Mouse (Mus musculus): ENCODE measurements at regions not wholly inside any gene's neighbourhood (a gene's known extent, or its start where the extent isn't known, plus 50 kb on each side); places are given as distances from the start of the nearest gene placed in this dataset.
"Not testable (repeated sequence)": the region's sequence is repeated elsewhere in the genome, so short reads cannot be mapped to it uniquely, and the experiment has no call there.

DNA sequence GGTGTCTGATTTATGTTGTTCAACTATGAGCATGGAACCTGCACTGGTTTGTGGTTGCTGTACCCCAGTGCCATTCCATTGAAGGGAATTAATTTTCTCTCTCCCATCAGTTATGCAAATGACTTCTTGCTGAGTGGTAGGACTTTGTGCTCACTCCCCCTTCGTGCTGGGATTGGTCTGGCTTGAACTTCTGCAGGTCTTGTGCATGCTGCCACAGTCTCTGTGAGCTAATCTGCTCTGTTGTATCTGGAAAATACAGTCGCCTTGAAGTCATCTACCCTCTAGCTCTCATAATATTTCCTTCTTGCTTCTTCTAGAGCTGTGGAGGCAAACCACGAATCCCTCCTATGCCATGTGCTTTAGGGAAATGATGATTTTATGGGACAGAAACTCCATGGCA lies 243.6 kb upstream of the Dpp6 start:
- DNase-seq (ENCODE audit: low spot score in 2 of 2): no peak

DNA sequence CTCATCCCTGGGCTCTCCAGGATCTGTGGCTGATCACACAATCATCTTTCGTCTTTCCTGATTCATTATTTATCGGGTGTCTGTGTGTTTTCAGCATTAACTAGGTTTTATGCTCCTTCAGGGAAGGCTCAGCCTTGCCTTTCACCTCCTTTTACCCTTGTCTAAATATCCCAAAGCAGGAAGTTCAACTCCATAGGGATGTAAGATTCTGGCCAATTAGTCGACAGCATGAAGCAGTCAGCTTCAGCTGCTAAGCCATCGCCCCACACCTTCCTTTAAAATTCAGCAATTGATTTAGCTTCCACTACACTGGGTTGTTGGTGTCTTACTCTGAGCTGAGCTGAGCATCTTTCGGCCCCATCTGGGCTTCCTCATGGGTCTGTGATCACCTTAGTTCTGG lies 230.9 kb upstream of the Dpp6 start:
- DNase-seq (ENCODE audit: low spot score in 2 of 2): no peak

DNA sequence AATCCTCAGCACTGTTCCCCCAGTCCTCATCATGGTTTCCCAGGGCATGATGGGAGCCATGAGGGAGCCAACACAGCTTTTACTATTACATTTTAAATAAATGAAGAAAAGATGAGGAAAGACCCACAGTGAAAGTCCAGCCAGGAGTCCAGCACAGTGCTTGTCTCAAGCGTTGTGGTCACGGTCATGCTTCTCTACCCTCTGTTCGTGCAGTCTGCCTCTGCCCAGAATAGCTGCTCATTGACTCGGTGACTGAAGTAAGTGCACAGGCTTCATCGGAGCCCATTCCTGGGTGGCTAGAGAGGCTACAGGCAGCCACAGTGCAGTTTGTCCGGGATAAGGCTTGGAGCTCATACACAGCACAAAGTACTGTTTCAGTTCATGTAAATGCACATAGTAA lies 226.1 kb upstream of the Dpp6 start:
- DNase-seq (ENCODE audit: low spot score in 2 of 2): no peak

DNA sequence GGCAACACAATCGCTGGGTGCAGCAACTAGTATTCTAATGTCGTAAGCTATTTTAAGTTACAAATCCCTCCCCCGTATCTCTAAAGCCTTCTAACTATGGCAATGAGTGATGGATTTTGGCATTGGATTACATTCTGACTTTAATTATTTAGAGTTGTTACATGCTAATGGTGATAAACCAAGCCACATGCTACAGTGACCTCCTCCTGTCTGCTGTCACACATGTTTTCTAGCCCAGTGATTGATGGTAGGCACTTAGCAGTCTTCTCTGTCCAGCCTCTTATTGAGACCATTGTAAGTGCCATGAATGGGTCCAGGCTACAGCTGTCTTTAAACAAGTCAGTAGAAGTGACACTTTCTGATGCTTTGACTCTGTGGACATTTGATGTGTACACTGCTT lies 224.7 kb upstream of the Dpp6 start:
- no peak for DNase-seq (ENCODE audit: low spot score in 2 of 2)

DNA sequence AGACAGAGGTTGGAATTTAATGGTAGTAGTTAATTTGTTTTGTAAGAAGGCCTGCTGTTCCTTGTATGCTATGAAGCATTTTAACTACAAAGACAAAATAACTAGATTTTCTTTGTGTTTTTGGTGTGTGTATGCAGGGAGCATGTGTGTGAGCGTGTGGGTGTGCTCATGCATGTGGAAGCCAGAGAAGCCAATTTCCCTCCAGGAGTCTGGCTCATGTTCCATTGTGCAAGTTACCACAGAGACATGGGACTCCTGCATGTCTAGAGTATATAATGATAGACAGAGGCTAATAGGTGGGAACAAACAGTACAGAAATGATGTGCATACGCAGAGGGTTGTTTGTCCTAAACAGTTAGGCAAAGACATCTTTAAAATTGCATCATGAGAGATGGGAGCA lies 219.0 kb upstream of the Dpp6 start:
- no peak for DNase-seq (ENCODE audit: low spot score in 2 of 2)

DNA sequence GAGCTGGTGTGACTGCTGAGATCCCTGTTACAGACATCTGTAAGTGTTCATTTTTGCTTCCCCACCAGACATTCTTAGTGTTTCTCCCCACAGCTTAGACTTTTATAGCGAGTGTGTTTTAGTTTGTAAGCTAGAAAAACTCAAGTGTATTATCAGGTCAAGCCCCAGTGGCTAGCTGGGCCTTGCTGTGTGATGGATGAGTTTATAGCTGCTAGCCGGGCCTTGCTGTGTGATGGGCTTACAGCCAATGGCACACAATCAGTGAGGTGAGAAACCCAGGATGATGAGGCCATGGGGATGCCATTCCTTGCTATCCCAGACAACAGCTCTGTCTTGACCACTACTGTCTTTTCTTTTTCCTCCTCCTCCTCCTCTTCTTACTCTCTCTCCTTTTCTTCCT lies 197.7 kb upstream of the Dpp6 start:
- no peak for DNase-seq (ENCODE audit: low spot score in 2 of 2)

DNA sequence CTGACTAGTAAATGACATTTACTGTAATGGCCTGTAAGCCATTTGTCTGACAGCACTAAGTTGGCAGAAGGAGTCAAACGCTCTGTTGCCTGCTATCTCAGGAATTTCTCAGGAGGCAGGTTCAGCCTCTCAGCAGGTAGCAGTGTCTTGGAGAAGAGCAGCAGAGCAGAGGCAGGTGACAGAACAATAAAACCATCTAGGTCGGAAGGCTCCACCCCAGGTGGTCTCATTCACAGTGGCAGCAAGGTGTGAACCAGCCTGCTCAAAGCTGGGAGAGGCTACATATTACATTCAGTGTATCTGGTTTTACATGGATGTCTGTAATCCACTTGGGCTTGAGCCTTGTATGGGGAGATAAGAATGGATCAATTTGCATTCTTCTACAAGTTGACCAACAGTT lies 194.9 kb upstream of the Dpp6 start:
- DNase-seq (ENCODE audit: low spot score in 2 of 2): no peak

DNA sequence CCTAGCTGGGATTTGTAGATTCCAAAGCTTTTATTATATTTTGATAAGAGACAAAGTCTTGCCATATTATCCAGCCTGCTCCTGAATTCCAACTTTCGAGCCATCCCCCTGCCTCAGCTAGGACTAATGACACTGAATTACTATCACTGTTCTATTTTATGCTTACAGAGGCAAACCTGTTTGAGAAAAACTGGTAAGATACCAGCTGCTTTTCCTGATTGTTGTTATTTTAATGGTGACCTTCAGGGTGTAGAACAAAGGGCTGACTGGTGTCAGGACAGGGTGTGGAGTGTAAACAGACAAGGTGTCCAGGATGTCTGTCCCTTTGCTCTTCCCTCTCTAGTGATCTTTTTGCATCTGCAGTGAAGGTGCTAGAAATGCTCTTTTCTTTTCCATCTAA lies 145.5 kb upstream of the Dpp6 start:
- no peak for DNase-seq (ENCODE audit: low spot score in 2 of 2)

DNA sequence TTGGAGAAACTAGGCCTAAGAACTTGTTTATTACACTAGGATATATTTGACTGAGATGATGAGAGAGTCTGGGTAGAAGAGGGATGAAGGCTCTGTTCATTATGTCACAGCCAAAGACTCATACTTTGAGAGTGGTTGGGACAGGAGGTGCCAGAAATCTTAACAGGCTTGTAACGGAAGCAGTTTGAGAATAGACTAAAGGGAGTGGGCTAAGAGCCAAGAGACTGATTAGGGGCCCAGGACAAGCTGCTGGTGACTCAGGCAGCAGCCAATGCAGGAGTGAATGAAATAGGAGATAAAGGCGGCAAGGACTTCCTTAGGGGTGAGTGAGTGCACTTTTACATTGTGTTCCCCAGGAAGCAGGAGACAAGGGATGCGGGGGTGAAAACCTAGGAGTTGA lies 127.2 kb upstream of the Dpp6 start:
- no peak for DNase-seq (ENCODE audit: low spot score in 2 of 2)

DNA sequence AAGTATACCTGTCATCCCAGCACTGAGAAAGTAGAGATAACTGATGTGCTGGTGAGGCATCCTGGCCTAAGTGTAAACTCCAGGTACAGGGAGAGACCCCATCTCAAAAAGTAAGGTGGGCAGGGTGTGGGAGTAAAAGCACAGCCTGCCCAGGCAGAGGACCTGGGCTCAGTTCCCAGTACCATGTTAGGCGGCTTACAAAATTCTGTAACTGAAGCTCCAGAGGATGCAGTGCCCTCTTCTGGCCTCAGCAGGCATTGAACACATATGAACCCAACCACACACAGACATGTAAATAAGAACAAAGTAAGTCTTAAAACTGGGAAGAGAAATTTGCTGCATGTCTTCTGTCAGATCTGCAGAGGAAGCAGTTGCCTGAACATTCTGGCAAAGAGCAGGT lies 125.9 kb upstream of the Dpp6 start:
- no peak for DNase-seq (ENCODE audit: low spot score in 2 of 2)

DNA sequence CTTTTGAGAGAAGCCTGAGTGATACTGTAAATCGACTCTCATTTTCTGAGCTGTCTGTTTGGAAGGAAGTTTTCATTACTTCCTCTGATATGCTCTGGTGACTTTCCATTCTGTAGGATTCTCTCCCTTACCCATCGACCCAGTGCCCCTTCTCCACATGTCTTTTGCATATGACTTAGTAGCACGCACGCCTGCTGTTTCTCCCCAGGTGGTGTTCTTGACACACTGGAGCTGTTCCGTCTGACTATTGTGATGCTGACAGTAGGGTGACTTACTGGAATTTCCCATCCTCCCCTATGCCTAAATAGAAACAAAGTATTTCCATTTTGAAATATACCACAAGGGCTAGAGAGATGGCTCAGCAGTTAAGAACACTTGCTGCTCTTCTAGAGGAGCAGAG lies 125.0 kb upstream of the Dpp6 start:
- no peak for DNase-seq (ENCODE audit: low spot score in 2 of 2)

DNA sequence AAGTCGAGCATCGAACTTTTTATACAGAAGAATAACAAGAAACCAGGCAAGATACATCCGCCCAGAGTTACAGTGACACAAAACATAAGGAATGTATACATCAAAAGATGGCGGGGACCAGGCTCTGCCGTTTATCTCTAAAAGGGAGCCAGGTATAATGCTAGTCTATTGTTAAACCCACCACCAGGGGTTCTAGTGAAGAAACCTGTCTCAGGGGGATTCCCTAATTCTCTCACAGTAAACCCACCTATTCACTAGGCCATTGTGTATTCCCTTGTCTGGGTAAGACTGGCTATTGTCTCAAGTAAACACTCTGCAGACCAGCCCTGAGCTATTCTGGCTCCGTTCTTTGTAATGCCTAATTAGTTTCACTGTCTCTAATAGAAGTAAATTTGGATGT lies 113.4 kb upstream of the Dpp6 start:
- not testable (repeated sequence) for DNase-seq (ENCODE audit: low spot score in 2 of 2)

DNA sequence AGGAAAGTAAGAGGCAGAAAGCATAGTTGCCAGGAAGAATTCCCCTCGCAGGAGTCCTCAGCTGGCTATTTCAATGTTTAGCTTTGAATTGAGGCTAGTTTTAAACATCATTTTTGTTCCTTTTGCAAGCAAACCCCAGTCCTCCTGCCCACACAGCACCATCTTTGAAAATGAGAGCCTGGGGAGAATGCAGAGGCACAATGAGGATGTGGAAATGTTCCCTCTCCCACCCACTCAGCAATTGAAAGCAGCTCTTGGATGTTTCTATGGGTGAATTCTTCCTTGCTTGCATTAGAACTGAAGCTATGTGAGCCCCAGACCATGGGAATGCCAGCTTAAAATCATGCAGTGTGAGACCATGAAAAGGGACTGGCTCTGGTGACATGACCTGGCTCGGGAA lies 109.3 kb upstream of the Dpp6 start:
- DNase-seq (ENCODE audit: low spot score in 2 of 2): no peak

DNA sequence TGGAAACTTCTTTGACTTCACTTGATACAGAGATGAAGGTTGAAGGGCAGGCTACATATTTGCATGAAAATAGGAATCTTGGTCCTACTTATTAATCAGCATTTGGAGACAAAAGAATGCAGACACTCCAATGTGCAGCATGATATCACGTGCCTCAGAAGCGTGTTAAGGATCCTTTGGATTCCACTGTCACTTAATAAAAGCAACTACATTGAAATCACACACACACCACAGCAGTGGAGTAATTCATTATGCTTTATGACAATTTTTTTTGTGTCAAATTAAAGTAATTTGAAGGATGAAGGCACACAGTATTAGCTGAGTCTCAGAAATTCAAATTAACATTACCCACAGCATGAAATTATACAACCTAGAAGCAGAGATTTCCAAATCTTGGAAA lies 92.5 kb upstream of the Dpp6 start:
- DNase-seq (ENCODE audit: low spot score in 2 of 2): no peak

DNA sequence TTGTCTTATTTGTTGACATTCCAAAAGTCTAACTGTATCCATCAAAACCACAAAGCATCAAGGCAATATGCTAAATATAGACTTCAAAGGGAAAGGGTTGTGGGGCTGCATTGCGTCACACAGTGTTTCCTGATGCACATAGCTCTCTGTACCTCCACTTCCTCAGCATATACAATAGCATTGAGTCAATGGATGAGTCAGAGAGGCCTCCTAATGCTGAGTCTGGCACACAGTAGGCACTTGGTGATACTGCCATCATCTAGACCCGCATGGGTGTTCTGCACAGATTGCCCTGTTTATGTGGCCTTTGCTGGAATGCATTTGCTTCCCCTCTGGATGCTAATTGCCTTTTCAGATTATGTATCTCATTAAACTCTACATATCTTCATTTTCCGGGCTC lies 91.0 kb upstream of the Dpp6 start:
- DNase-seq (ENCODE audit: low spot score in 2 of 2): no peak

DNA sequence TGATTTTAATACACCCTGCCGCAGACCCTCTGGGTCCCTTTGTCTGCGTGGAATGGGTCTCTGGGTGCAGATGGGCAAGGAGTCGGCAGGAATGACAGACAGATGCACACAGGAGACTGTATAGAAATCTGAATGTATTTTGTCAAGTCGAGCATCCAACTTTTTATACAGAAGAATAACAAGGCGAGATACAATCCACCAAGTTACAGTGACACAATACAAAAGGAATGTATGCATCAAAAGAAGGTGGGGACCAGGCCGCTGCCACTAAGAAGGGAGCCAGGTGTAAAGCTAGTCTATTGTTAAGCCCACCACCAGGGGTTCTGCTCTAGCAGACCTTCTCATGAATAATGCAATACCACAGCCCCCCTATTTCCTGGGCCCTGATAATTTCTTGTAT lies 65.8 kb upstream of the Dpp6 start:
- not testable (repeated sequence) for DNase-seq (ENCODE audit: low spot score in 2 of 2)

DNA sequence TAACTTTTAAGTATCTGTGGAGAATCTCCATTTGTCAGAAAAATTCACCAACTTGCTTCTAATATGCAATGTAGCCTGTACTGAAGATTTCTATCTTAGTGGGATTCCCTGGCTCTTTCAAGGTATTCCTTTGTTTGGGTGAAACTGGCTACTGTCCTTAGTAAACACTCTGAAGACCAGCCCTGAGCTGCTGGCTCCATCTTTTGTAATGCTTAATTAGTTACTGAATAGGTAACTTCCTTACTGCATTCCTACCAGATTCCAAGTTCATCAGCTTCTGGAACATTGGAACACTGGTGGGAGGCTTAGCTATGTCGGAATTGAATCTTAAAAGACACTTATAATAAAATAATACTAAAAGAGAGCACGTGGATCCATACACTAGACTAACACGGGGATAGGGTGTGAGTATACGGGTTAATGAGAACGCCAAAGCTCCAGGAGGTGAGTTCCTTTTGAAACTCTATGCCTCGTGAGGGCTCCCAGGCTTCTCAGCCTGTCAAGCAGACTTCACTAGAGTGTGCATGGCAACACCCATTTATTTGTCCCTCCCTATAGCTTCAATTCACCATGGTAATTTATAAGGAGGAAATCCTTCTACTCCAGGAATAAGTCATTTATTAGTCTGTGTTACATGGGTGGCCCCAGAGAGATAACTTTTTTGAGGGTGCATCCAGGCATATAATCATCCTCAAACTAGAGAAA lies 65.2 kb upstream of the Dpp6 start:
- DNase-seq (ENCODE audit: low spot score in 2 of 2): not testable (repeated sequence)

DNA sequence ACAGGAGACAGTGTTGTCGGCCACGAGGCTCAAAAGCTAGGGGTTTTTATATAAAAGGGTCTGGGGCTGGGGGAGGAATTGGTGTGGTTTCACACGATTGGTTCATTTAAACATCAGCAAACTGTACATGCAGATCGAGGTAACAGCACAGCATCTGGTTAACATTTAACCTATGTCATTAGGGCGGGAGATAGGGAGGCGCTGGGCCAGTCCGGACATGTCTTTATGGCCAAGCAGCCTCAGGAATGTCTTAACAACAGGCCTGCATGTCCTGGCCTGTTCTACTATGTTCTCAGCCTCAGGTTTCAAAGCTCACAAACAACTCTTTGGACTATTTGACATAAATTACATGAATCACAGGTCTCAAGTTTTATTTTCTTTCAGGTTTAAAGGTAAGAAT lies 62.9 kb upstream of the Dpp6 start:
- not testable (repeated sequence) for DNase-seq (ENCODE audit: low spot score in 2 of 2)

Measured in adrenal gland, adult 18-20 months (tissue).